Mouse (Mus musculus) G1E (cell line): ENCODE results near the gene Yif1b.

Experiments
- CTCF ChIP-seq: IDR thresholded peaks from 2 replicates; pipeline ENCODE4 v1.5.1; 2012; ENCODE audit warnings: low read depth, low read length, inconsistent platforms, mixed read lengths
- GATA1 ChIP-seq: IDR thresholded peaks from 2 replicates; pipeline ENCODE4 v1.6.1; 2012; ENCODE audit warnings: borderline replicate concordance, low read length, inconsistent platforms, mixed read lengths
- GATA2 ChIP-seq: IDR thresholded peaks from 2 replicates; pipeline ENCODE4 v1.6.1; 2012; ENCODE audit warnings: low read depth, low read length, inconsistent platforms, borderline replicate concordance
- POLR2AphosphoS5 ChIP-seq: IDR thresholded peaks from 2 replicates; pipeline ENCODE4 v1.6.1; 2012; ENCODE audit warnings: low read depth, low read length, inconsistent platforms; ENCODE audit not compliant: insufficient replicate concordance
- TAL1 ChIP-seq: conservative IDR thresholded peaks from 2 replicates; pipeline ENCODE4 v1.6.1; 2012; ENCODE audit warnings: low read depth, low read length, inconsistent platforms, mixed read lengths

DNA sequence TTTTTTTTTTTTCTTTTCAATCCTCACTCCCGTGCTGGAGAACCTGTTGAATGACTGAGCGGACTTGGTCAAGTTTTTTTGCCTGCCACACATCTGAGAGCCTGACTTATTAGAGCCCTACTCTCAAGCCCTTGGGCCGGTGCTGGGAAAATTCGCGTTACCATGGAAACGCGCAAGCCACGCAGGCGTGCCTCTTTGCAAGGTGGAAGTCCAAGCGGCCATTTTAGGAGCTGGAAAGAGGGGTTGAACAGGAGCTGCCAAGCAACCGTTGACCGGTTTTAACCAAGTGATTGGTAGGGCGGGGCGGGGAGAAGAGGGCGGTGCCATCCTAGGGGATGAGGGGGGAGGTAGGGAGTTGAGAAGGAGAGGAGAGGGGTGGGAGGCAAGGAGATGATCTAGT is 23.3 kb upstream of the Yif1b start:
- no peak for TF ChIP-seq CTCF
- no peak for TF ChIP-seq GATA1
- TF ChIP-seq TAL1 = no peak
- TF ChIP-seq GATA2 = no peak
- no peak for TF ChIP-seq POLR2AphosphoS5
